Mouse (Mus musculus): Measurements from ENCODE around the gene Cyp46a1.

The Cyp46a1 gene

DNA sequence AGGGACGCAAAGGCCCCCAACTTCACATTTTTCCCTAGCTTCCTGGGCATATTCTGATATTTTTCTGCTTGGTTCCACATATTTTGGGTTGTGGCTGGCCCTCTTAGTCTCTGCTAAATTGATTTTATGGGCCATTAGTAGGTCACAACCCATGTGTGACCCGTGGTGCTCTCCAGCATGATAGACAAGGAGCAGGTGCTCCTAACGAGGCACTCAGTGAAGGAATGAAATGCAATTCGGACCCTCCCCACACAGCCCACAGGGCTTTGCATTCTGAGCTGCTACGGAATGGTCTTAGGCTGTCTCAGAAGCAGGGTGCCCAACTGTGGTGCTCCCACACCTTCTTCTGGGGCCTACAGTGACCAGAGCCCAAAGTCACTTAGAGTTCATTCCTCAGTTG, 74.9 kb downstream of the Cyp46a1 start:
- DNase-seq, result no peak

DNA sequence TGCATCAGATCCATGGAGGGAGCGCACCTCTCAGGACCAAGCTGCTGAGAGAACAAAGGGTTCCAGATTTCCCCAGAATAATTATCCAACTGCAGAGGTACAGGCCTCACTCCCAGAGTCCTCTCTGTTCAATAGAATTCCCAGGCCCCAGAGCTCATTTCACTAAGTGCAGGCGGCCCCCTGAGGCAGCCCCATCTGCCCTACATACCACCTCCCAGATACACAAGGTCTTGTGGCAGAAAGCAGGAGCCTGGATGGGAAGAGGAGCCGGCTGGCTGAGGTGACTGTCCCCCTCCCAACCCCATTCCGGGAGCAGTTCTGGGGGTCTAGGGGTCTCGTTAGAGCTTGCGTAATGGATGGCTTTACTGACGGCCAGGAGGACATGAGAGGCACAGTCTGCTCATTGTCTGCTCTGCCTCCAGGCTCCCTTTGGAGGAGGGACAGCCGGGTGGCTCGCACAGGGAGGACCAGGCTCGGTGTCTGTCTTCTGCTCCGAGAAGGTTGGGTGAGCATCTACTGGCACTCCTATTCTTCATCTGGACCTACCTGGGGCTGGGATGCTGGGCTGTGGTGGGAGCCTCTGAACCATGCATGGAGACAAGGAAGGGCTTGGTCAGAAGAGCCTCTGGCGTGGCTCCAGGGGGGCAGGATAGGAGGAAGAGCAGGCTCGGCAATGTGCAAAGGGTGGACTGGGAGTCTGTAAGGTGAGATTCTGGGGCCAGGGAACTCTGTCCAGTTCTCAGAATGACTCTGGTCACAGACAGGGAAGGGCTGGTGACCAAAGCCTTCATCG, 76.4 kb downstream of the Cyp46a1 start:
- no peak for DNase-seq

Measured in thymus, adult 18-20 months (tissue).